15 mouse cellular contexts compared by ENCODE assay signal in genomic region chr19:46697840-46698517, GRCm38 (mm10). TPM values are rescaled to one million over a fixed set of nuclear protein-coding genes. Genes with fewer than 3 reads are reported as not detected.
DNase-seq lines count a peak whose midpoint lies in the region.
"Had no signal": no experiment of that assay in that cellular context is flagged by ENCODE, and none has a peak within 500 bp of the region (broad histone marks: within the 10 kb centered on the region; RNA-seq: fewer than 3 reads in every experiment).

No protein-coding gene starts in this region.

- peak; percentile 30 for DNase-seq in adrenal gland, adult 2 months
- no peak for DNase-seq in adrenal gland, postnatal 10 days
- DNase-seq in thymus, postnatal 25 days = peak; percentile 12
- DNase-seq in thymus, postnatal 10 days (ENCODE audit: low spot score in 2 of 2) = no peak
- DNase-seq in naive thymus-derived CD4-positive, alpha-beta T cell, adult 2 months (ENCODE audit: low read depth) = peak; percentile 15
- no peak for DNase-seq in urinary bladder, postnatal 4 days (ENCODE audit: low spot score in 2 of 2)
- DNase-seq in cerebellum, postnatal 10 days = no peak
- no peak for DNase-seq in urinary bladder, postnatal 10 days (ENCODE audit: low spot score)
- DNase-seq: adrenal gland, adult 8-10 months; heart, postnatal 14 days; lung, adult 18-20 months; thymus, postnatal 14 days had no signal

RNA-seq across cellular contexts. Expression of gene Borcs7, which starts 8.3 kb away (rescaled TPM):
- 10 to 100 TPM; 13.5 to 14.5 TPM for total RNA-seq in adrenal gland, adult 2 months (2021)
- 2.3 and 2.9 TPM in 2 replicates for polyA plus RNA-seq in adrenal gland, adult 2 months (2012; rRNA removed)
- 10 to 100 TPM; 13.2 to 13.9 TPM for total RNA-seq in adrenal gland, postnatal 10 days (2021)

RNA-seq across cellular contexts. Expression of gene As3mt, which starts 9.3 kb away (rescaled TPM):
- total RNA-seq in adrenal gland, adult 2 months (2021) = 10 to 100 TPM; 89.0 to 94.8 TPM
- 11.3 and 14.3 TPM in 2 replicates for polyA plus RNA-seq in adrenal gland, adult 2 months (2012; rRNA removed)
- 10 to 100 TPM; 55.2 to 62.9 TPM for total RNA-seq in adrenal gland, postnatal 10 days (2021)

RNA-seq across cellular contexts. Expression of gene Cyp17a1, which starts 25.0 kb away (rescaled TPM):
- total RNA-seq in adrenal gland, adult 2 months (2021) = 1 to 10 TPM; 1.7 to 3.0 TPM
- 0.18 and 0.19 TPM in 2 replicates for polyA plus RNA-seq in adrenal gland, adult 2 months (2012; rRNA removed)
- 1 to 10 TPM; 1.3 to 9.6 TPM for total RNA-seq in adrenal gland, postnatal 10 days (2021)
- total RNA-seq: heart, adult 8-10 months; heart, postnatal 14 days; megakaryocyte-erythroid progenitor cell, adult 5-6 weeks had no signal
- polyA plus RNA-seq: limb, embryonic 10.5 days had no signal

Comparison
In these comparisons a context has a peak if more than half of its experiments do, and no peak if none do; other contexts are left out.
1. DNase-seq: peak in adrenal gland, adult 2 months (single experiment), thymus, postnatal 25 days (single experiment) and naive thymus-derived CD4-positive, alpha-beta T cell, adult 2 months (single experiment); none in adrenal gland, postnatal 10 days (single experiment), thymus, postnatal 10 days (0 of 2), urinary bladder, postnatal 4 days (0 of 2), cerebellum, postnatal 10 days (0 of 2) and urinary bladder, postnatal 10 days (single experiment).